Mouse (Mus musculus) lung, embryonic 16.5 days (tissue): ENCODE results near the gene Ltn1. TPM values are rescaled to one million over a fixed set of nuclear protein-coding genes. Genes with fewer than 3 reads are reported as not detected.
A peak's percentile ranks its signal among the peaks of the same experiment; 100 is the strongest.

ENCODE experiments used
- ATAC-seq: fragments of 200-750 bp; cut with Nextera tagmentation; 2 replicates; pipeline ENCODE4 v1.8.0; 2017; ENCODE audit warnings: low read depth, mild to moderate bottlenecking, moderate library complexity
- H3K27ac ChIP-seq: fragments of 300-500 bp; sonication (generic); 2 replicates; pipeline ENCODE4 v1.5.1; 2014; ENCODE audit warnings: mild to moderate bottlenecking, control low read depth, low read length
- H3K27me3 ChIP-seq: fragments of 300-500 bp; sonication (generic); 2 replicates; pipeline ENCODE4 v1.6.1; 2014; ENCODE audit warnings: low read depth, low read length, mixed read lengths; ENCODE audit not compliant: control insufficient read depth, insufficient read depth
- H3K36me3 ChIP-seq: fragments of 300-500 bp; sonication (generic); 2 replicates; pipeline ENCODE4 v1.6.1; 2014; ENCODE audit warnings: low read length; ENCODE audit not compliant: control insufficient read depth, insufficient read depth
- H3K4me1 ChIP-seq: fragments of 300-500 bp; sonication (generic); replicated peaks from 2 replicates; pipeline ENCODE4 v1.6.1; 2014; ENCODE audit warnings: low read length, mixed read lengths; ENCODE audit not compliant: control insufficient read depth, insufficient read depth
- H3K4me2 ChIP-seq: fragments of 300-500 bp; sonication (generic); 2 replicates; pipeline ENCODE4 v1.6.1; 2014; ENCODE audit warnings: low read depth, low read length, control low read depth
- H3K4me3 ChIP-seq: fragments of 300-500 bp; sonication (generic); 2 replicates; pipeline ENCODE4 v1.5.1; 2014; ENCODE audit warnings: mild to moderate bottlenecking, low read length, control low read depth
- H3K9ac ChIP-seq: fragments of 300-500 bp; sonication (generic); 2 replicates; pipeline ENCODE4 v1.6.1; 2014; ENCODE audit warnings: low read length, control low read depth
- H3K9me3 ChIP-seq: fragments of 300-500 bp; sonication (generic); 2 replicates; pipeline ENCODE4 v1.6.1; 2016; ENCODE audit warnings: low read length; ENCODE audit not compliant: control insufficient read depth
- WGBS: fragments of 180-500 bp; shearing (Covaris S2); extraction: QIAGEN DNeasy Blood & Tissue Kit; methylation state at CpG from one replicate; pipeline ENCODE4 v1.1.7; 2014; 5-methylcytosine and 5-hydroxymethylcytosine counted together
- polyA plus RNA-seq: library from polyadenylated mRNA; unstranded; fragments of >200 nt; fragmentation: Nextera tagmentation; extraction: Ambion mirVana; gene quantifications from 2 replicates; pipeline ENCODE4 v1.2.1, GENCODE M21; 2015

Gene Ltn1
- polyA plus RNA-seq, 1 experiment from 2014 or later, result 30.0 TPM

DNA sequence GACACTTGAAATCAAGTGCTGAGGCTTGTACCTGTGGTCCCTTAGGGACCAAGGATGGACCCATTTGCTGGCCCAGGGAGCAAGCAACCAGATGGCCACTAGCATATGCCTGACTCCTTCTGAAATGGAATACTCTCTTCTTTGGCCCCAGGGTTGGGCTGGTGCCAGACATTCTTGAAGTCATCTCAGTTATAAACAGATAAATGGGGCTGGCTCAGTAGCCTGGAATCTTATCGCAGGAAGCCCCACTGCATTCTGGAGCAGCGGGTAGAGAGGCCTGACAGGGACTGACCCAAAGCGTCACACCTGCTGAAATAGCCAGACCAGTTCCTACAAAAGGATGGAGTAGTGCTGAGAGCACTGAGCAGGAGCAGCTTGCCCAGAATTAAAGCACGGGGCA, 68.2 kb downstream of the Ltn1 start:
- H3K9ac ChIP-seq, result no peak overlapping the region
- no peak overlapping the region for H3K4me2 ChIP-seq
- no peaks in the 10 kb centered on the region; the same call in 1 of the 2 replicates for H3K4me1 ChIP-seq
- H3K4me3 ChIP-seq, result no peak overlapping the region
- H3K27me3 ChIP-seq, result no peaks in the 10 kb centered on the region
- peak; percentile 49; the same call in 1 of the 2 replicates for ATAC-seq
- peaks cover 20% of the 10 kb centered on the region for H3K36me3 ChIP-seq
- H3K9me3 ChIP-seq, result no peaks in the 10 kb centered on the region
- H3K27ac ChIP-seq, result no peak overlapping the region
- WGBS, result 66% methylated on average over 4 of the region's 4 CpGs

DNA sequence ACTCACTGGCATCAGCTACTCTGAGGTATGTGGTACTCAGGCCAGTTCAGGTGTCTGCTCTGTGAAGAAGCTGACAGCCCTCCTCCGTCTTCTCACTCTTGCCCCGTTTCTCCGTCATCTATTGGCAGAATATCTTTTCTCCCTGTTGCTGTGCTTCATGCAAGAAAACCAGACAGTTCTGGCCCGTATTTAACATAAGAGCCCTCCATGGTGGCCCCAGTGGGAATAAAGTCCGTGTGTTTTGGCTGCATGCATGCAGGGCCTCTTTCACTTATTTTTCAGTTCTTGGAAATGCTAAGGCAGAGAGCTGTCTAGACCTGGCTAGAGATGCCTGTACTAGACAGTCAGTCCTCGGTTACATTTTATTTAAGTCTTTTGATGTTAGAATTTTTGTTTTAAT, 72.3 kb downstream of the Ltn1 start:
- WGBS, result 84% methylated on average over 6 of the region's 6 CpGs
- no peak for ATAC-seq
- Histone ChIP-seq H3K9me3 (no peaks in the 10 kb centered on the region), H3K4me1 (no peaks in the 10 kb centered on the region; the same call in 1 of the 2 replicates), H3K4me3 (no peak overlapping the region), H3K4me2 (no peak overlapping the region), H3K27me3 (no peaks in the 10 kb centered on the region), H3K36me3 (peaks cover 28% of the 10 kb centered on the region), H3K27ac (no peak overlapping the region), H3K9ac (no peak overlapping the region)

DNA sequence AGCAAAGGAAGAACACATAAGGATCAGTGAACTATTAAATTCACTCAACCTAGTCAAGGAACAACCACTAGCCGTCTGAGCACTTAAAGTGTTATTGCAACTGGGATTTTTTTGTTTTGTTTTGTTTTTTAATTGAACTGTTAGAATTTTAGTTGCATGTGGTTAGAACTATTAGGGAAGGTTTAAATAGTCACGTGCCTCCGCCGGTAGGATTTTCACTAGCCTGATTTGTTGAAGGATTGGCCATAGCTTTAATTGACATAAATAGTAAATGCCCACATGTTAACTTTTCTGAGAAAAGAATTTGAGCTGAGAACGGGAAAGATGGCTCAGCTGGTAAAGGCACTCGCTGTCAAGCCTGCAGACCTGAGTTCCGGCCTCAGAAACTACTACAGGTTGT, 77.7 kb downstream of the Ltn1 start:
- WGBS, result 77% methylated on average over 7 of the region's 7 CpGs
- H3K4me2 ChIP-seq, result peak overlapping the region; percentile 69
- no peak overlapping the region for H3K27ac ChIP-seq
- no peaks in the 10 kb centered on the region for H3K9me3 ChIP-seq
- ATAC-seq, result no peak
- H3K9ac ChIP-seq, result no peak overlapping the region; the same call in 1 of the 2 replicates
- no peaks in the 10 kb centered on the region; the same call in 1 of the 2 replicates for H3K4me1 ChIP-seq
- H3K36me3 ChIP-seq, result peaks cover 13% of the 10 kb centered on the region
- H3K27me3 ChIP-seq, result no peaks in the 10 kb centered on the region
- H3K4me3 ChIP-seq, result peak overlapping the region; percentile 84

DNA sequence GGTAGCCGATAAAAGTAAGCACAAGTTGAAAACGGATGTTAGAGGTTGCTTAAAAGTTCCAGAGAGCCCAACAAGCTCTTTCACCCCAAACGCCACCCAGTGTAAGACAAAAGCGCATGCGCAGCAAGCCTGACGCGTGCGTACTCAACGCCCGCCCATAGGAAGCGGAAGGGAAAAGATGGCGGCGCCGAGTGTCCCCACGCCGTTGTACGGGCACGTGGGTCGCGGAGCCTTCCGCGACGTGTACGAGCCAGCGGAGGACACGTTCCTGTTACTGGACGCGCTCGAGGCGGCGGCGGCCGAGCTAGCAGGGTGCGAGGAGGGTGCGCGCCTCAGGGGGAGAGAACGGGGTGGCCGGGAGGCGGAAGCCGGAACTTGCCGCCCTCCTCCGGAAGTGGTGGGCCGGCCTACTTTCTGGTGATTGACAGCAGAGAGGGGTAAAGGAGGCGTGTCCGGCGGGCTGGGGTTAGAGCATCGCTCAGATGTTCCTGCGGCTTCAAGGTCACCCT, 78.3 kb downstream of the Ltn1 start, which contains the start of gene N6amt1:
Gene N6amt1, plus strand, starts transcription at position 111 of the 509 bp plus-strand sequence.
- ATAC-seq, result peak; percentile 99
- Histone ChIP-seq H3K4me1 (no peaks in the 10 kb centered on the region; the same call in 1 of the 2 replicates), H3K9ac (peak within 1 kb of the TSS; percentile 91), H3K4me3 (peak within 1 kb of the TSS; percentile 84), H3K27ac (peak within 1 kb of the TSS; percentile 98), H3K9me3 (no peaks in the 10 kb centered on the region), H3K4me2 (peak within 1 kb of the TSS; percentile 69), H3K27me3 (no peaks in the 10 kb centered on the region), H3K36me3 (peaks cover 10% of the 10 kb centered on the region)
- WGBS, result 0% methylated on average over 48 of the region's 48 CpGs

DNA sequence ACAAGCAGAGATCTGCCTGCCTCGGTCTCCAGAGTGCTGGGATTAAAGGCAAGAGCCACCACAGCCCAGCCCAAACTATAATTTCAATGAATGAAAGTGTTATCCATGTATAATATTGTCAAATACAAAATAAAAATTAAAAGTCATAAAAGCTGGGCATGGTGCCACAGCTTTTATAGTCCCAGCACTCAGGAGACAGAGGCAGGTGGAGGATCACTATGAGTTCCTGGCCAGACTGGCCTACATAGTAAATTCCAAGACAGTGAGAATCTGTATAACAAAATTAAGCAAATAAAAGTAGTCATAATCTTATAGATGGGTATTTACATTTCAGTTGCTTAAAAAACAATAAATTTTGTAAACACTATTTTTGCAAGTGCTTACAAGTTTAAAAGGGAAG, 78.8 kb downstream of the Ltn1 start:
- WGBS, result 96% methylated on average over 1 of the region's 1 CpGs
- ATAC-seq, result no peak
- no peaks in the 10 kb centered on the region for H3K27me3 ChIP-seq
- H3K4me2 ChIP-seq, result peak overlapping the region; percentile 69
- H3K9ac ChIP-seq, result no peak overlapping the region
- no peaks in the 10 kb centered on the region for H3K9me3 ChIP-seq
- peaks cover 3% of the 10 kb centered on the region; the same call in 1 of the 2 replicates for H3K4me1 ChIP-seq
- peak overlapping the region; percentile 84 for H3K4me3 ChIP-seq
- no peak overlapping the region for H3K27ac ChIP-seq
- H3K36me3 ChIP-seq, result peaks cover 8% of the 10 kb centered on the region

DNA sequence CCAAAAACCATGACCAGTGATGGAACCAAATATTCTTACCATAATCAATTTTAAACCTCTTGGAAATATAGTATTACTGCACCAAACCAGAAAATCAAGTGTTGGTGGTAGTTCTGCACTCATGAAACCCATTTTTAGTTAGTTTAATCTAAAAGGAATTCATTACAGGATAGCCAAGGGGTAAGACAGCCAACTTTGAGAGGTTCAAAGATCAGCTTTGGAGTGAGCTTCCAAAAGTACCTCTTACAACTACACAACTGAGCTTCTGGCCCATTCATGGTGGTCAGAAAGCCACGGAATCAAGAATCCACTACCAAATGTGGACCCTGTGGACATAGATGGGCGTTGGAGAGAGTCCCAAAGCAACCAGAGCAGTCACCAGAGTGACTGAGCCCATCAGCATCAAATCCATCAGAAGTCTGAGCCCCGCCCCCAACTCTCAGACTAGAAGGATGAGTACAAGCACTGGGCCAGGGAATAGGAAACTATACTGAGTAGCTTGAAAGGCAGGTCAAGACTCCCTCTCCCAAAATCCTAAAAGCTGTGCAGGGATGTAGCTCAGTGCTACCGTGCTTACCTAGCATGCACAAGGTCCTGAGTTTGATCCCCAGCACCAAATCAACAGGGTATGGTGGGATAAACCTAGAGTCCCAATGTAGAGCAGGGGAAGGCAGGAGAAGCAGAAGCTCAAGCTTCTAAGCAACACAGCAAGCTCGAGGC, 80.9 kb downstream of the Ltn1 start:
- Histone ChIP-seq H3K4me1 (peaks cover 3% of the 10 kb centered on the region; the same call in 1 of the 2 replicates), H3K9me3 (no peaks in the 10 kb centered on the region), H3K27ac (no peak overlapping the region), H3K4me3 (no peak overlapping the region), H3K4me2 (no peak overlapping the region), H3K9ac (no peak overlapping the region), H3K27me3 (no peaks in the 10 kb centered on the region), H3K36me3 (peaks cover 2% of the 10 kb centered on the region; the same call in 1 of the 2 replicates)
- no peak for ATAC-seq
- WGBS, result 69% methylated on average over 5 of the region's 5 CpGs

DNA sequence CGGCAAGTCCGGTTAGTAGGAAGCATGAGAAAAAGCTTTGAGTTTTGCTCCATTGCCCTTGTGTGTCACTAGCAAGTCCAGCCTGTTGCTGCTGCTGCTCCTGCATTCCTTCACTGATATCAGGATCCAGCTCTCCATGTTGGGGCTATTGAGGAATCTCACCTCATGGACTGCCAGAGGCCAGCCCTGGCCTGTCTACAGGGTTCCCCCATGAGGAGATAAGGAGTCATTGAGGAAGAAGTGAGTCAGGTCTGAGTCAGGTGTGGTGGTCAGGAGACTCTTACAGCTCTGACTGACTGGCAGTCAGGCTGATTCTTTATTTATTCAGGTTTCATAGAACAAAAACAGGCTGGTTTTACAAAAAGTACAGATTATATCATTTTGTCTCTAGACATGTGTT, 84.3 kb downstream of the Ltn1 start:
- no peak overlapping the region for H3K27ac ChIP-seq

DNA sequence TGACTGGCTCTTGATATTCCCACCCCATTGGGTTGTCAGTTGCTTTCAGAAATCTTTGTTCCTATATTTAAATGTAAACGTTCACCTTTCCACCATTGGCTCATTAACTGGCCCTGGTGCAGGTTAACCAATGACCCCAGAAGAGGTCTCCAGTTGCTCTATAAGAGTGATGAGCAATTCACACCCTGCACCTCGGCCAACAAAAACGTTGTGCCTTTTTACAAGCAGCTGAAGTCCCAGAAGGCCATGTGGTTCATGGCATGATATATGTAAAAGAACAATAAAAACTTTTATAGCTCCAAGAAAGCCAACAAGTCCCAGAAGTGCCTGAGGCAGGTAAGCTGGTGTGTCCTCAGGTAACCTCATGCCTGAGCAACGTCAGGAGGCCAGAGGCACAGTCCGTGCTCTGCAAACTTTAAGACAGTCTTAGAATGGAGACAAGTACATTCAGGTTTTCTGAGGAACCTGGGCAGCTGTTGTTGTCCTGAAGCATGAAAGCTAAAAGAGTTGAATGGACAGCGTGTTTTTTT, 91.3 kb downstream of the Ltn1 start:
- no peaks in the 10 kb centered on the region for H3K36me3 ChIP-seq
- H3K27me3 ChIP-seq, result no peaks in the 10 kb centered on the region
- no peak overlapping the region for H3K4me3 ChIP-seq
- H3K4me2 ChIP-seq, result no peak overlapping the region
- H3K9me3 ChIP-seq, result no peaks in the 10 kb centered on the region
- no peak overlapping the region for H3K27ac ChIP-seq
- no peak overlapping the region for H3K9ac ChIP-seq
- H3K4me1 ChIP-seq, result no peaks in the 10 kb centered on the region
- WGBS, result 77% methylated on average over 6 of the region's 6 CpGs
- no peak for ATAC-seq

More for the DNA sequence above, 84.3 kb downstream of the Ltn1 start:
- H3K4me3 ChIP-seq, result no peak overlapping the region
- peaks cover 3% of the 10 kb centered on the region; the same call in 1 of the 2 replicates for H3K4me1 ChIP-seq
- no peaks in the 10 kb centered on the region for H3K36me3 ChIP-seq
- peak; percentile 64; the same call in 1 of the 2 replicates for ATAC-seq
- no peaks in the 10 kb centered on the region for H3K27me3 ChIP-seq
- no peaks in the 10 kb centered on the region for H3K9me3 ChIP-seq
- H3K9ac ChIP-seq, result no peak overlapping the region
- H3K4me2 ChIP-seq, result no peak overlapping the region
- WGBS, result 78% methylated on average over 2 of the region's 2 CpGs

DNA sequence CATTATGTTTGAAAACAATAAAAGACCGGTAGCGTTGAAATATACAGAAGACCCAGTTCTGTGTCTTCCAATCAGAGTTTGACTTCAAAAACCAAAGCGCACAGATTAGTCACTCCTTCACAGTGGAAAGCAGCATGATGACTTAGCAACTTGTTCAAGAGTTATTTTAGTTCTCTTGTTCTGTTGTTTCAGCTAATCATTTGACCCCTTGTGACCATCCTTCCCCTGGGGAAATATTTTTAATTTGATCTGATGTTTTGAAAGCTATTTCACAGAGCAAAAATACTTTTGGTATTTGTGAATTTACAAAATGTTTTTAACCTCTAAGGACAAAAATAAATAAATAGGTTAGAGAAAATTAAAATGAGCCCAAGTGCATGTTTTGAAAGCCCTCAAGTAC, 97.7 kb downstream of the Ltn1 start:
- Histone ChIP-seq H3K9ac (no peak overlapping the region), H3K36me3 (no peaks in the 10 kb centered on the region), H3K27me3 (no peaks in the 10 kb centered on the region), H3K27ac (no peak overlapping the region), H3K4me2 (no peak overlapping the region), H3K4me1 (no peaks in the 10 kb centered on the region), H3K9me3 (no peaks in the 10 kb centered on the region), H3K4me3 (no peak overlapping the region)
- ATAC-seq, result no peak
- 86% methylated on average over 3 of the region's 3 CpGs for WGBS
